ENCODE assay signal across 23 mouse cellular contexts in genomic region chr4:31671530-31672170, GRCm38 (mm10).
A peak's percentile ranks its signal among the peaks of the same experiment; 100 is the strongest.
DNase-seq lines count a peak whose midpoint lies in the region; ATAC-seq and TF ChIP-seq lines count a peak whose summit lies in the region.
"Had no signal": no experiment of that assay in that cellular context is flagged by ENCODE, and none has a peak within 500 bp of the region (broad histone marks: within the 10 kb centered on the region; RNA-seq: fewer than 3 reads in every experiment).

No protein-coding gene starts in this region.

- H3K36me3 ChIP-seq in hindbrain, embryonic 11.5 days (ENCODE audit: control insufficient read depth, insufficient read depth, low read length): no peaks in the 10 kb centered on the region
- no peaks in the 10 kb centered on the region for H3K36me3 ChIP-seq in hindbrain, embryonic 13.5 days
- H3K36me3 ChIP-seq in neural tube, embryonic 11.5 days (ENCODE audit: control insufficient read depth, insufficient read depth, low read length): no peaks in the 10 kb centered on the region
- no peaks in the 10 kb centered on the region for H3K36me3 ChIP-seq in forebrain, embryonic 13.5 days (ENCODE audit: poor library complexity, severe bottlenecking)
- H3K36me3 ChIP-seq in thymus, adult 2 months (ENCODE audit: control insufficient read depth, insufficient read depth, low read length): no peaks in the 10 kb centered on the region
- H3K36me3 ChIP-seq: heart, embryonic 15.5 days; liver, embryonic 13.5 days; stomach, embryonic 15.5 days had no signal

- WGBS in hindbrain, embryonic 11.5 days: 73% methylated on average over 6 of the region's 6 CpGs
- 59% methylated on average over 6 of the region's 6 CpGs for WGBS in hindbrain, embryonic 13.5 days
- WGBS in neural tube, embryonic 11.5 days: 73% methylated on average over 6 of the region's 6 CpGs
- WGBS in forebrain, embryonic 13.5 days: 39% methylated on average over 6 of the region's 6 CpGs
- WGBS in thymus, adult 2 months: 91% methylated on average over 6 of the region's 6 CpGs

- DNase-seq in hindbrain, embryonic 11.5 days (ENCODE audit: low spot score): no peak
- no peak for DNase-seq in neural tube, embryonic 11.5 days (ENCODE audit: low spot score)
- no peak for DNase-seq in neural tube, embryonic 10.5 days (ENCODE audit: extremely low spot score, low spot score)
- no peak for DNase-seq in natural killer cell, adult 2 months (ENCODE audit: low spot score in 2 of 2)
- no peak for DNase-seq in thymus, adult 2 months
- DNase-seq: adrenal gland, postnatal 36 days; cerebellum, adult 18-20 months; cerebellum, postnatal 14 days; gastrocnemius, adult 2 months; heart, postnatal 36 days; kidney, adult 9 months; kidney, postnatal 14 days; layer of hippocampus, postnatal 36 days; liver, embryonic 13.5 days; lung, embryonic 14.5 days; thymus, postnatal 4 days had no signal

- no peaks in the 10 kb centered on the region for H3K27me3 ChIP-seq in hindbrain, embryonic 11.5 days (ENCODE audit: control insufficient read depth, insufficient read depth, low read length)
- no peaks in the 10 kb centered on the region for H3K27me3 ChIP-seq in hindbrain, embryonic 13.5 days
- H3K27me3 ChIP-seq in neural tube, embryonic 11.5 days (ENCODE audit: control insufficient read depth, insufficient read depth, low read length): no peaks in the 10 kb centered on the region
- H3K27me3 ChIP-seq in forebrain, embryonic 13.5 days: no peaks in the 10 kb centered on the region
- H3K27me3 ChIP-seq in thymus, adult 2 months (ENCODE audit: control insufficient read depth, insufficient read depth, low read length): no peaks in the 10 kb centered on the region
- H3K27me3 ChIP-seq: heart, embryonic 15.5 days; liver, embryonic 13.5 days; stomach, embryonic 15.5 days had no signal

- H3K9ac ChIP-seq in hindbrain, embryonic 11.5 days (ENCODE audit: low read depth, low read length): no peak overlapping the region
- no peak overlapping the region for H3K9ac ChIP-seq in hindbrain, embryonic 13.5 days
- H3K9ac ChIP-seq in neural tube, embryonic 11.5 days (ENCODE audit: low read length): no peak overlapping the region
- no peak overlapping the region for H3K9ac ChIP-seq in forebrain, embryonic 13.5 days
- H3K9ac ChIP-seq: heart, embryonic 15.5 days; liver, embryonic 13.5 days; lung, embryonic 14.5 days; stomach, embryonic 15.5 days had no signal

- TF ChIP-seq POLR2A in thymus, adult 2 months (IDR thresholded peaks at IDR 0.05; ENCODE audit: control insufficient read depth, extremely low read depth, insufficient read depth, low read length, poor library complexity): no peak

- no peak overlapping the region for H3K4me2 ChIP-seq in hindbrain, embryonic 11.5 days (replicated peaks; ENCODE audit: low read depth, low read length)
- no peak overlapping the region for H3K4me2 ChIP-seq in hindbrain, embryonic 13.5 days
- no peak overlapping the region for H3K4me2 ChIP-seq in neural tube, embryonic 11.5 days (ENCODE audit: low read depth)
- no peak overlapping the region for H3K4me2 ChIP-seq in forebrain, embryonic 13.5 days
- H3K4me2 ChIP-seq: heart, embryonic 15.5 days; liver, embryonic 13.5 days; lung, embryonic 14.5 days; stomach, embryonic 15.5 days had no signal

- no peaks in the 10 kb centered on the region for H3K4me1 ChIP-seq in hindbrain, embryonic 11.5 days (replicated peaks; ENCODE audit: control insufficient read depth, insufficient read depth, low read length)
- H3K4me1 ChIP-seq in hindbrain, embryonic 13.5 days (replicated peaks): no peaks in the 10 kb centered on the region
- H3K4me1 ChIP-seq in neural tube, embryonic 11.5 days (ENCODE audit: control insufficient read depth, insufficient read depth, low read length): no peaks in the 10 kb centered on the region
- peaks cover 17% of the 10 kb centered on the region for H3K4me1 ChIP-seq in forebrain, embryonic 13.5 days
- H3K4me1 ChIP-seq in thymus, adult 2 months (replicated peaks; ENCODE audit: control insufficient read depth, insufficient read depth, low read length): no peaks in the 10 kb centered on the region
- H3K4me1 ChIP-seq: heart, embryonic 15.5 days; liver, embryonic 13.5 days; stomach, embryonic 15.5 days had no signal

- H3K9me3 ChIP-seq in hindbrain, embryonic 11.5 days (ENCODE audit: control insufficient read depth, low read length): no peaks in the 10 kb centered on the region
- no peaks in the 10 kb centered on the region for H3K9me3 ChIP-seq in hindbrain, embryonic 13.5 days
- no peaks in the 10 kb centered on the region for H3K9me3 ChIP-seq in neural tube, embryonic 11.5 days (ENCODE audit: control insufficient read depth, low read length)
- H3K9me3 ChIP-seq in forebrain, embryonic 13.5 days (replicated peaks): no peaks in the 10 kb centered on the region
- H3K9me3 ChIP-seq: heart, embryonic 15.5 days; liver, embryonic 13.5 days; stomach, embryonic 15.5 days had no signal

- ATAC-seq in hindbrain, embryonic 11.5 days (ENCODE audit: low FRiP score): peak; percentile 45; the same call in 1 of the 2 replicates
- no peak for ATAC-seq in hindbrain, embryonic 13.5 days (ENCODE audit: low FRiP score)
- ATAC-seq in neural tube, embryonic 11.5 days (ENCODE audit: insufficient read depth, low FRiP score, low TSS enrichment): peak; percentile 58; the same call in 1 of the 2 replicates
- ATAC-seq in forebrain, embryonic 13.5 days: peak; percentile 91
- ATAC-seq: hindbrain, postnatal 0 days; intestine, embryonic 16.5 days had no signal

- H3K4me3 ChIP-seq in hindbrain, embryonic 11.5 days (ENCODE audit: low read depth, low read length): no peak overlapping the region
- no peak overlapping the region for H3K4me3 ChIP-seq in hindbrain, embryonic 13.5 days
- H3K4me3 ChIP-seq in neural tube, embryonic 11.5 days (ENCODE audit: low read depth, low read length): no peak overlapping the region
- H3K4me3 ChIP-seq in forebrain, embryonic 13.5 days: no peak overlapping the region
- H3K4me3 ChIP-seq in thymus, adult 2 months (ENCODE audit: control insufficient read depth, insufficient read depth, low read length): no peak overlapping the region
- H3K4me3 ChIP-seq: gastrocnemius, adult 2 months; heart, embryonic 15.5 days; layer of hippocampus, adult 2 months; liver, embryonic 13.5 days; stomach, embryonic 15.5 days had no signal

- TF ChIP-seq CTCF in thymus, adult 2 months (IDR thresholded peaks at IDR 0.05; ENCODE audit: borderline replicate concordance, control insufficient read depth, extremely low read depth, insufficient read depth, low read length, poor library complexity): no peak

- H3K27ac ChIP-seq in hindbrain, embryonic 11.5 days (ENCODE audit: low read depth, low read length): no peak overlapping the region
- H3K27ac ChIP-seq in hindbrain, embryonic 13.5 days: no peak overlapping the region
- H3K27ac ChIP-seq in neural tube, embryonic 11.5 days (ENCODE audit: low read depth, low read length): no peak overlapping the region
- H3K27ac ChIP-seq in forebrain, embryonic 13.5 days: peak overlapping the region; percentile 68
- H3K27ac ChIP-seq in thymus, adult 2 months (ENCODE audit: control insufficient read depth, insufficient read depth, low read length): no peak overlapping the region
- H3K27ac ChIP-seq: gastrocnemius, adult 2 months; heart, embryonic 15.5 days; hindbrain, postnatal 0 days; layer of hippocampus, adult 2 months; liver, embryonic 13.5 days; stomach, embryonic 15.5 days had no signal
